Mouse (Mus musculus): Measurements from ENCODE around the gene Slc26a3. TPM values are rescaled to one million over a fixed set of nuclear protein-coding genes. Genes with fewer than 3 reads are reported as not detected.

The Slc26a3 gene
- total and polyA plus RNA-seq, 2 experiments from 2014 or later: 0.72 to 1.9 TPM

GRCm38 (mm10) chr12:31377241-31377640 lies 13.4 kb upstream of the Slc26a3 start:
- WGBS: 56% methylated on average over 11 of the region's 11 CpGs
- Histone ChIP-seq H3K4me2 (ENCODE audit: low read depth, low read length) (peak overlapping the region; percentile 53), H3K9me3 (replicated peaks; ENCODE audit: control insufficient read depth, low read length) (no peaks in the 10 kb centered on the region), H3K27me3 (ENCODE audit: control insufficient read depth, insufficient read depth, low read length) (no peaks in the 10 kb centered on the region), H3K36me3 (replicated peaks; ENCODE audit: control insufficient read depth, insufficient read depth, low read length) (no peaks in the 10 kb centered on the region), H3K4me3 (ENCODE audit: low read depth, low read length) (no peak overlapping the region), H3K9ac (replicated peaks; ENCODE audit: low read depth, low read length) (no peak overlapping the region), H3K4me1 (ENCODE audit: control insufficient read depth, insufficient read depth) (peaks cover 7% of the 10 kb centered on the region; the same call in 1 of the 2 replicates), H3K27ac (ENCODE audit: low read depth) (no peak overlapping the region)
- TF ChIP-seq CTCF (IDR thresholded peaks at IDR 0.05; ENCODE audit: low read depth) (no peak), EP300 (IDR thresholded peaks at IDR 0.05; ENCODE audit: low read depth) (no peak)
- ATAC-seq (ENCODE audit: insufficient read depth, low read depth) (no peak; the same call in 1 of the 2 replicates), DNase-seq (ENCODE audit: low spot score) (no peak)

- no peak overlapping the region for H3K9ac ChIP-seq (replicated peaks; ENCODE audit: low read depth, low read length)
- H3K4me3 ChIP-seq (ENCODE audit: low read depth, low read length): no peak overlapping the region
- H3K9me3 ChIP-seq (replicated peaks; ENCODE audit: control insufficient read depth, low read length): no peaks in the 10 kb centered on the region
- H3K4me2 ChIP-seq (ENCODE audit: low read depth, low read length): no peak overlapping the region
- 6% methylated on average over 2 of the region's 2 CpGs for WGBS
- H3K27me3 ChIP-seq (ENCODE audit: control insufficient read depth, insufficient read depth, low read length): no peaks in the 10 kb centered on the region
- DNase-seq (ENCODE audit: low spot score): no peak
- peaks cover 3% of the 10 kb centered on the region; the same call in 1 of the 2 replicates for H3K4me1 ChIP-seq (ENCODE audit: control insufficient read depth, insufficient read depth)
- H3K36me3 ChIP-seq (replicated peaks; ENCODE audit: control insufficient read depth, insufficient read depth, low read length): no peaks in the 10 kb centered on the region
- ATAC-seq (ENCODE audit: insufficient read depth, low read depth): 0 out of 2 replicates have a peak, but pooled peaks have one; percentile 41
- no peak overlapping the region for H3K27ac ChIP-seq (ENCODE audit: low read depth)
- no peak for TF ChIP-seq EP300 (IDR thresholded peaks at IDR 0.05; ENCODE audit: low read depth)
These were observed 9.8 kb upstream of the Slc26a3 start for GRCm38 (mm10) chr12:31380878-31381277.

GRCm38 (mm10) chr12:31382451-31382850 lies 8.2 kb upstream of the Slc26a3 start:
- Histone ChIP-seq H3K9ac (replicated peaks; ENCODE audit: low read depth, low read length) (no peak overlapping the region), H3K4me3 (ENCODE audit: low read depth, low read length) (no peak overlapping the region), H3K9me3 (replicated peaks; ENCODE audit: control insufficient read depth, low read length) (no peaks in the 10 kb centered on the region), H3K4me1 (ENCODE audit: control insufficient read depth, insufficient read depth) (no peaks in the 10 kb centered on the region), H3K27me3 (ENCODE audit: control insufficient read depth, insufficient read depth, low read length) (no peaks in the 10 kb centered on the region), H3K36me3 (replicated peaks; ENCODE audit: control insufficient read depth, insufficient read depth, low read length) (no peaks in the 10 kb centered on the region), H3K27ac (ENCODE audit: low read depth) (no peak overlapping the region), H3K4me2 (ENCODE audit: low read depth, low read length) (no peak overlapping the region)
- no peak for TF ChIP-seq CTCF (IDR thresholded peaks at IDR 0.05; ENCODE audit: low read depth)
- WGBS: 52% methylated on average over 2 of the region's 2 CpGs
- ATAC-seq (ENCODE audit: insufficient read depth, low read depth): no peak
- DNase-seq (ENCODE audit: low spot score): no peak

- no peak overlapping the region for H3K4me2 ChIP-seq (ENCODE audit: low read depth, low read length)
- no peak for ATAC-seq (ENCODE audit: insufficient read depth, low read depth)
- no peaks in the 10 kb centered on the region for H3K36me3 ChIP-seq (replicated peaks; ENCODE audit: control insufficient read depth, insufficient read depth, low read length)
- H3K9me3 ChIP-seq (replicated peaks; ENCODE audit: control insufficient read depth, low read length): no peaks in the 10 kb centered on the region
- no peak for DNase-seq (ENCODE audit: low spot score)
- TF ChIP-seq EP300 (IDR thresholded peaks at IDR 0.05; ENCODE audit: low read depth) (no peak), CTCF (IDR thresholded peaks at IDR 0.05; ENCODE audit: low read depth) (peak; percentile 31)
- no peak overlapping the region for H3K27ac ChIP-seq (ENCODE audit: low read depth)
- no peaks in the 10 kb centered on the region for H3K27me3 ChIP-seq (ENCODE audit: control insufficient read depth, insufficient read depth, low read length)
- H3K9ac ChIP-seq (replicated peaks; ENCODE audit: low read depth, low read length): no peak overlapping the region
- no peaks in the 10 kb centered on the region for H3K4me1 ChIP-seq (ENCODE audit: control insufficient read depth, insufficient read depth)
- no peak overlapping the region for H3K4me3 ChIP-seq (ENCODE audit: low read depth, low read length)
- 28% methylated on average over 3 of the region's 3 CpGs for WGBS
These were observed 3.4 kb upstream of the Slc26a3 start for GRCm38 (mm10) chr12:31387303-31387702.

GRCm38 (mm10) chr12:31391696-31392095 lies 1.0 kb downstream of the Slc26a3 start:
- H3K9me3 ChIP-seq (replicated peaks; ENCODE audit: control insufficient read depth, low read length): no peaks in the 10 kb centered on the region
- H3K9ac ChIP-seq (replicated peaks; ENCODE audit: low read depth, low read length): no peak overlapping the region
- ATAC-seq (ENCODE audit: insufficient read depth, low read depth): no peak
- H3K36me3 ChIP-seq (replicated peaks; ENCODE audit: control insufficient read depth, insufficient read depth, low read length): no peaks in the 10 kb centered on the region
- no peak for TF ChIP-seq CTCF (IDR thresholded peaks at IDR 0.05; ENCODE audit: low read depth)
- TF ChIP-seq EP300 (IDR thresholded peaks at IDR 0.05; ENCODE audit: low read depth): no peak
- no peak overlapping the region for H3K27ac ChIP-seq (ENCODE audit: low read depth)
- no peaks in the 10 kb centered on the region for H3K4me1 ChIP-seq (ENCODE audit: control insufficient read depth, insufficient read depth)
- no peak overlapping the region for H3K4me2 ChIP-seq (ENCODE audit: low read depth, low read length)
- H3K27me3 ChIP-seq (ENCODE audit: control insufficient read depth, insufficient read depth, low read length): no peaks in the 10 kb centered on the region
- DNase-seq (ENCODE audit: low spot score): no peak
- 95% methylated on average over 12 of the region's 12 CpGs for WGBS
- no peak overlapping the region for H3K4me3 ChIP-seq (ENCODE audit: low read depth, low read length)

GRCm38 (mm10) chr12:31395895-31396294 lies 5.2 kb downstream of the Slc26a3 start:
- WGBS: 84% methylated on average over 1 of the region's 1 CpGs
- no peaks in the 10 kb centered on the region for H3K27me3 ChIP-seq (ENCODE audit: control insufficient read depth, insufficient read depth, low read length)
- H3K27ac ChIP-seq (ENCODE audit: low read depth): no peak overlapping the region
- H3K9me3 ChIP-seq (replicated peaks; ENCODE audit: control insufficient read depth, low read length): no peaks in the 10 kb centered on the region
- ATAC-seq (ENCODE audit: insufficient read depth, low read depth) (no peak), DNase-seq (ENCODE audit: low spot score) (no peak)
- no peak overlapping the region for H3K9ac ChIP-seq (replicated peaks; ENCODE audit: low read depth, low read length)
- no peaks in the 10 kb centered on the region for H3K36me3 ChIP-seq (replicated peaks; ENCODE audit: control insufficient read depth, insufficient read depth, low read length)
- no peak overlapping the region for H3K4me2 ChIP-seq (ENCODE audit: low read depth, low read length)
- H3K4me3 ChIP-seq (ENCODE audit: low read depth, low read length): no peak overlapping the region
- no peak for TF ChIP-seq EP300 (IDR thresholded peaks at IDR 0.05; ENCODE audit: low read depth)
- no peak for TF ChIP-seq CTCF (IDR thresholded peaks at IDR 0.05; ENCODE audit: low read depth)
- H3K4me1 ChIP-seq (ENCODE audit: control insufficient read depth, insufficient read depth): no peaks in the 10 kb centered on the region
